Mouse (Mus musculus) layer of hippocampus, postnatal 25 days (tissue): ENCODE measurements around the gene Foxn4. TPM values are rescaled to one million over a fixed set of nuclear protein-coding genes. Genes with fewer than 3 reads are reported as not detected.

Experiments
- DNase-seq, 2 experiments: peaks; one replicate each; pipeline ENCODE4 v3.0.0; 2022; ENCODE audit warnings: mixed read lengths in 2 of 2, low spot score in 1 of 2; ENCODE audit errors: extremely low spot score in 1 of 2
- total RNA-seq, 2 experiments: library from RNA; stranded (reverse); gene quantifications; 2 replicates each; pipeline ENCODE4 v1.2.3; 2021

Foxn4 gene
- not detected for total RNA-seq

DNA sequence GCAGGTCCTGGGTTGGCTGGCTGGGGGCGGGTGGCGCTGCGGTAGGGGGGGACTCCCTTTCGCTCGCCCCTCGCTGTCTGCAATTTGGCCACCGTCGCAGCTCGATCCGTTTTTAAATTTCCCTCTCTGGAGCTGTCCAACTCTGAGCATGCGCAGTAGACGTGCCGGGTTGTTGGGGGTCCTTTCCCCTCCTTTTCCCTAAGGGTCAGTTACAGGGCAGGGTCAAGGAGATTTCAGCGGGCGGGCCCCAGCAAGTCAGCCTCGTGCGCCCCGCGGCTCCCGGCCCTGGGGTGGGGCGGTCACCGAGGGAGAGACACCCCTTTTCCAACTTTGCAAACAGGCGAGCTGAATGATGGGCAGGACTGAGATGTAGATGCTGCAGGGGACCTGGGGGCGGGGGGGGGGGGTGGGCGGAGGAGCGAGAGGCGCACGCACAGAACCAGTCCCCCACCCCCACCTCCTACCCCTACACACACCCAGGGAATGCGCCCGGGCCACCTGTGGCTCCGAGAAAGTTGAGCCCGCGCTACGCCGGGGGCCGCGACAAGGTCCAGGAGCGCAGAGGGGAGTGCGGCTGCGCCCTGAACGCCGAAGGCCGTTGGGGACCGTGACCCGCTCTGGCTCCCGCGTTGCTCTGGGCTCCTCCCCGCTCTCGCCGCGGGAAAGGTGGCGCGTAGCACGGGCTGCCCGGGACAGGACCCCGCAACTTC is at the start of gene Foxn4:
Foxn4 (minus strand) TSS at position 115 of the 710 bp plus-strand sequence.
- DNase-seq: no peak

DNA sequence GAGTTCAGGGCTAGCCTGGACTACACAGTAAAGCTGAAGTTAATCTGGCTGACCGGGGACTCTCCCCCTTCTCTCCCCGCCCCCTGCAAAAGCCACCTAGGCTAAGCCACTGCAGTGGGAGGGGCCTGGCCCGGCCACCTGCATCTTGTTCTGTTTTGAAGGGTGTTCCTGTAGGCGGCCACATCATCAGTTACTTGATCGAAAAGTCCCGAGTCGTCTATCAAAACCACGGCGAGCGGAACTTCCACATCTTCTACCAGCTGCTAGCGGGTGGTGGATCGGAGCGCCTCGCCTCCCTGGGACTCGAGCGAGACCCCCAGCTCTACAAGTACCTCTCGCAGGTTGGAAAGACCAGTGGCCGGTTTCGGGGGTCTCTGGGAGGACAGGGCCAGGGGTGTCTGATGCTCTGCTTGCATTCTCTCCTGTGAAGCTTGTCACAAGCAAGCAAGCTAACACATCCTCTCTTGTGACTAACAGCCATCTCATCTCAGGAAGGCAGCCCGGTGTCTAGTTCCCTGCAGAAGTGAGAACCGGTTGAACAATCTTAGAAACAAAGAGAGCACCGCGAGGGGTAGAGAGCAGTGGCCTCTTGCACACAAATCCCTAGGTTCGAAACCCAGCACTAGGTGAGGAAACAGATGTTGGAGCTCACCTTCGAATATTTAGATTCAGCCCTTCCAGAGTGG is 49.6 kb upstream of the Foxn4 start:
- DNase-seq: no peak

GRCm38 (mm10) chr5:114309680-114310036 is 36.1 kb upstream of the Foxn4 start:
- DNase-seq: no peak

DNA sequence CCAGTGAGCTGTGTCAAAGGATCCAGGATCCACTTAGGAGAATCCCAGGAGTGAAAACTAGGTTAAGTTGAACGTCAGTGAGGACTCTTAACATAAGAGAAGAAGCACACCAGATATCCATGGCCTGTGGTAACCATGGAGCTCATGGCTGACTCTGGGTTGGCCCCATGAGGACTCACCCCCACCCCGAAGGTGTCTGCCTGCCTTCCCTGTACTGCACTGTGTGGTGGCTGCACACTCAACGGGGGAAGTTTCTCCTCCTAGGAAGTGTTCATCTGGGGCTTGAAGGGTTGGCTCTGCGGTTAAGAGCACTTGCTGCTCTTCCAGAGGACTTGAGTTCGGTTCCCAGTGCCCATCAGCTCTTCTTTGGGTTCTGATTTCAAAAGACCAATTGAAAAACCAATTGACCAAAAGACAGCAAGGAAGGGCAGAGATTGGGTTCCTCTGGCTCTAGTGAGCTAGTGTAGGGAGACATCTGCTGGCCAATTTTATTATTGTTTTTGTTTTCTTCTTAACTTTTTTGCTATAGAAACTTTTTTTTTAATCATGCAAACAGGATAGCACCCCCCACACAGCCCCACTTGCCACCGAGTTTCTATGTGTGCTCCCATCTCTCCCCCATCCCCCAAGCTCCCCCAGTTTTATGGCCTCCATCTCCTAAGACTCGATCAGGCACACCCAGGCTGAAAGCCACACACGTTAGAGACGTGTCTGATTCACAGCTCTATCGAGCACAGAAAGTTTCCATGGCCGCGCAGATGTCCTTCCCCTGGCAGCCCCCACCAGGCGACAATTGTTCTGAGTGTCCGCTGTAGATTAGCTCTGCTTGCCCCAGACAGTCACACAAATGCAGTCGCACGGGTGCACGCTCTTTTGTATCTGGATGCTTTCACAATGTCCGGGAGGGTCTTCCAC is 35.4 kb upstream of the Foxn4 start:
- DNase-seq: no peak

DNA sequence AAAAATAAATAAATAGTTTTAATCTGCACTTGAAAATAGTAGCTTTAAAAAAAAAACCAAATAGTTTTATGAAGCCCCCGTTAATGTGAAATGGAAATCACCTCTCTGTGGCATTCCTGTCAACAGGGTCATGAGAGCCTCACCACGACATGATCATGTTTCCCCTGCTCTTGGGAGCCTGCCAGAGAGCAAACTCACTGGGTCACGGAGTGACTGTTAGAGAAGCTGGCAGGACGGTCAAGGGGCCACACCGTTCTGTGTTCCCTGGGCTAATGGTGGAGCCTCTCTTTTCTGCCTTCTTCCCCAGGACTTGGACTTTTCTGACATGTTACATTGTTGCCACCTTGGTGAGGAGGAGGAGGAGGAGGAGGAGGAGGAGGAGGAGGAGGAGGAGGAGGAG is 32.9 kb upstream of the Foxn4 start:
- DNase-seq: no peak

DNA sequence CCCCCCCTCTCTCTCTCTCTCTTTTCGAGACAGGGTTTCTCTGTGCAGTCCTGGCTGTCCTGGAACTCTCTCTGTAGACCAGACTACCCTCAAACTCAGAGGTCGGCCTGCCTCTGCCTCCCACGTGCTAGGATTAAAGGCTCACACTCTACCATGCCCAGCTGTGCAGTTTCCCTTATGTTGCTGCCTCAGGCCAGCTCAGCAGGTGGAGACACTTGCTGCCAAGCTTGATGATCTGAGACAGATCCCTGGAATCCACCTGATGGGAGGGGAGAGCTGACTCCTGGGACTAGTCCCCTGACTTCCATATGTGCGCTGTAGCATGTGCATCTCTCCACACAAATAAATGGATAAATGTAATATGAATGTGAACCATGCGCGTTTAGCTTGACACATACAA is 29.6 kb upstream of the Foxn4 start:
- DNase-seq: no peak

GRCm38 (mm10) chr5:114299883-114300610 is 26.4 kb upstream of the Foxn4 start:
- DNase-seq: no peak

GRCm38 (mm10) chr5:114299156-114299855 is 25.7 kb upstream of the Foxn4 start:
- no peak for DNase-seq

- DNase-seq: no peak
Measured at GRCm38 (mm10) chr5:114298212-114298894, 24.7 kb upstream of the Foxn4 start.

DNA sequence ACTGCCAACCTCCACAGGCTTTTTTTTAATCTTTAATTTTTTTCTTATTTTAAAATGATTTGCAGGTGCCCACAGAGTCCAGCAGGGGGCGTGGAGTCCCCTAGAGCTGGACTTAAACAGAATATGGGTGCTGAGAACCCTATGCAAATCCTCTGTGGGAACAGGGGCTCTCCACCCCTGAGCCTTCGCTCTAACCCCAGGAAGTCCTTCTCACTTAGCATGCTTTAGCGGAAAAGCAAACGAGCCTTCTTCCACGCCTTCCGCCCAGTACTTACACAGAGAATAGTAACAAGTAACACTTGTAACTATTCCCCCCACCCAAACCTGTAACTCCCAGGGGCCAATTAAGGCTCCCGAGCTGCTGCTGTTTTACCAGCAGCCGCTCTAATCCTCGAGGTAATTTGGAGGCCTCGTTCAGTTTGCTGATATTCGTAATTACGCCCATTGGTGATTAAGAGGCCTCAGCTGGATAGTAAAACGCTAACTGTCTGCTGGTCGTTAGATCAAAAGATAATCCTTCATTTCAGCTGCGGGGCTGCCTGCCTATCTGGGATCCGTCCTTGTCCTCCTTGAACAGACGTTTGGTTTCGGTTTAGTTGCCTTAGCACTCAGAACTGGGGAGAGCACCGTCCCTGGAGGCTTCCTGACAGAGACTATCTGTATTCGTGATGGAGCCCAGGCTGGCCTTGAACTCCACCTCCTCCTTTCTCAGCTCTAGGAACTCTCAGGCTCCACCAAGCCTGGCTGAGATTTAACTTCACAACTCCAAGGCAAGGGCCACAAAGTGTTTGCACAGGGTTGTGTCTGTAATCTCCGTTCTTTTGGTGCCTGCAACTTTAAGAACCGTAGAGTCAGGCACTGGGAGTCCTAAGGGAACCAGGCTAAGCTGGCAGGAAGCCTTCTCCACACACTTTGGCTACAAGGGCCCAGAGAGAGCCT is 23.4 kb upstream of the Foxn4 start:
- no peak for DNase-seq

GRCm38 (mm10) chr5:114290004-114290403 is 16.4 kb upstream of the Foxn4 start:
- no peak for DNase-seq

GRCm38 (mm10) chr5:114288874-114289273 is 15.3 kb upstream of the Foxn4 start, which contains the start of gene Myo1h:
TSS of gene Myo1h (plus strand) at chr5:114289166.
- no peak for DNase-seq

GRCm38 (mm10) chr5:114288396-114288795 is 14.8 kb upstream of the Foxn4 start:
- DNase-seq: no peak

GRCm38 (mm10) chr5:114286872-114287571 is 13.4 kb upstream of the Foxn4 start:
- DNase-seq: no peak

- DNase-seq: no peak
Measured at GRCm38 (mm10) chr5:114286102-114286501, 12.5 kb upstream of the Foxn4 start.

- no peak for DNase-seq
Measured at GRCm38 (mm10) chr5:114285398-114285700, 11.7 kb upstream of the Foxn4 start.

- DNase-seq: no peak
Measured at GRCm38 (mm10) chr5:114284604-114285397, 11.2 kb upstream of the Foxn4 start.
